Mouse (Mus musculus) liver, adult 2 months (tissue): Measurements from ENCODE around the gene Stxbp3. TPM values are rescaled to one million over a fixed set of nuclear protein-coding genes. Genes with fewer than 3 reads are reported as not detected.

ENCODE experiments used
- DNase-seq: peaks from one replicate; pipeline ENCODE4 v3.0.0-alpha.2; 2011; ENCODE audit warnings: low read depth, low spot score; ENCODE audit errors: extremely low read depth
- H3K27ac ChIP-seq: fragments of 200-500 bp; replicated peaks from 2 replicates; pipeline ENCODE4 v1.5.1; 2012; ENCODE audit warnings: low read depth, mild to moderate bottlenecking, control low read depth, inconsistent platforms, low read length; ENCODE audit not compliant: insufficient read depth
- H3K27me3 ChIP-seq: fragments of 200-500 bp; 2 replicates; pipeline ENCODE4 v1.6.1; 2012; ENCODE audit warnings: mild to moderate bottlenecking, moderate library complexity, low read length, inconsistent platforms; ENCODE audit not compliant: control insufficient read depth, insufficient read depth
- H3K36me3 ChIP-seq: fragments of 200-500 bp; 2 replicates; pipeline ENCODE4 v1.6.1; 2012; ENCODE audit warnings: low read length, inconsistent platforms; ENCODE audit not compliant: control insufficient read depth, insufficient read depth
- H3K4me1 ChIP-seq: fragments of 200-500 bp; 2 replicates; pipeline ENCODE4 v1.6.1; 2011; ENCODE audit warnings: low read length; ENCODE audit not compliant: control insufficient read depth, insufficient read depth
- H3K4me3 ChIP-seq: fragments of 200-500 bp; 2 replicates; pipeline ENCODE4 v1.5.1; 2011; ENCODE audit warnings: low read depth, mild to moderate bottlenecking, control low read depth, low read length, moderate library complexity; ENCODE audit not compliant: insufficient read depth
- H3K79me2 ChIP-seq: fragments of 200-500 bp; 2 replicates; pipeline ENCODE4 v1.6.1; 2012; ENCODE audit warnings: inconsistent platforms, mild to moderate bottlenecking, low read length, moderate library complexity; ENCODE audit not compliant: control insufficient read depth, insufficient read depth
- H3K9ac ChIP-seq: fragments of 200-500 bp; 2 replicates; pipeline ENCODE4 v1.6.1; 2012; ENCODE audit warnings: low read depth, mild to moderate bottlenecking, control low read depth, inconsistent platforms, low read length
- CTCF ChIP-seq: fragments of 200-500 bp; IDR thresholded peaks from 2 replicates; pipeline ENCODE4 v1.5.1; 2011; ENCODE audit warnings: low read depth, low read length, control low read depth
- POLR2A ChIP-seq: fragments of 200-500 bp; IDR thresholded peaks from 2 replicates; pipeline ENCODE4 v1.6.1; 2011; ENCODE audit warnings: low read length, control low read depth; ENCODE audit not compliant: insufficient read depth; ENCODE audit errors: extremely low read depth
- WGBS: fragments of 180-500 bp; shearing (Covaris S2); methylation state at CpG from one replicate; pipeline ENCODE4 v1.1.7; 2018; 5-methylcytosine and 5-hydroxymethylcytosine counted together
- polyA plus RNA-seq: library from polyadenylated mRNA; depleted of rRNA; stranded (reverse); fragments of >200 nt; gene quantifications from 2 replicates; pipeline ENCODE4 v1.2.3, GENCODE M21; 2012
- total RNA-seq: library from RNA; depleted of rRNA; stranded (reverse); fragments of >200 nt; gene quantifications from 2 replicates; pipeline ENCODE4 v1.2.3, GENCODE M21; 2014

The Stxbp3 gene
- total and polyA plus RNA-seq, 2 experiments, result 6.0 to 34.3 TPM

GRCm38 (mm10) chr3:108764976-108765375, 75.3 kb downstream of the Stxbp3 start:
- DNase-seq, result no peak
- no peak overlapping the region for H3K9ac ChIP-seq
- H3K4me1 ChIP-seq, result no peaks in the 10 kb centered on the region
- no peaks in the 10 kb centered on the region for H3K36me3 ChIP-seq
- H3K79me2 ChIP-seq, result no peaks in the 10 kb centered on the region
- H3K4me3 ChIP-seq, result no peak overlapping the region
- H3K27me3 ChIP-seq, result no peaks in the 10 kb centered on the region
- TF ChIP-seq POLR2A (no peak), CTCF (no peak)
- 60% methylated on average over 7 of the region's 7 CpGs for WGBS
- H3K27ac ChIP-seq, result no peak overlapping the region

- Histone ChIP-seq H3K4me1 (no peaks in the 10 kb centered on the region), H3K4me3 (no peak overlapping the region), H3K79me2 (no peaks in the 10 kb centered on the region), H3K27me3 (no peaks in the 10 kb centered on the region), H3K36me3 (no peaks in the 10 kb centered on the region), H3K27ac (no peak overlapping the region), H3K9ac (no peak overlapping the region)
- no peak for DNase-seq
- TF ChIP-seq CTCF (no peak), POLR2A (no peak)
- WGBS, result 80% methylated on average over 2 of the region's 2 CpGs
These were observed 76.6 kb downstream of the Stxbp3 start for GRCm38 (mm10) chr3:108763691-108764090.

DNA sequence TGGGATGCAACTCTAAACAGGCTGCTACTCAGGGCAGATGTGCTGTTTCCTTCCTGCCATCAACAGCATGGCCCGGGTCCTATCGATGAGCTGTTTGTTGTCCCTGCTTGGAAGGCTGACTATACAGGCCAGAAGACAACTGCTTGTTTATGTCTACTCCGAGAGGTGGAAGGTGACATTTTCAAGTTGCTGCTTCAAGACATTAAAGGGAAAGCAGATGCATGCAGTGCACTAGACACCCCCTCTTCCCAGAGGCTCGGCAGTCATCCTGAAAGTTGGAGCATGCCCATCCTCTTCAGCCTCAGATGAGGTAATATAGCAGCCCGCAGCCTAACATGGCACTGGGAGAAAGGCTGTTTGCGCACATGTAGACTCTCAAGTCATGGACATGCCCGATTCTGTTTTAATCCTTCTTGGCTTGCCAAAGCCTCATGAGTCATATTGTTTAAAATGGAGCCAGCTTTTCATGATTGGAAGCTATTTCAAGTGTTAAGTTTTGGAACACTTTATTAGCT, 77.7 kb downstream of the Stxbp3 start:
- no peak overlapping the region for H3K4me3 ChIP-seq
- no peaks in the 10 kb centered on the region for H3K4me1 ChIP-seq
- no peak overlapping the region for H3K9ac ChIP-seq
- TF ChIP-seq POLR2A (no peak), CTCF (no peak)
- 80% methylated on average over 7 of the region's 7 CpGs for WGBS
- H3K27me3 ChIP-seq, result no peaks in the 10 kb centered on the region
- DNase-seq, result no peak
- H3K27ac ChIP-seq, result no peak overlapping the region
- H3K79me2 ChIP-seq, result no peaks in the 10 kb centered on the region
- no peaks in the 10 kb centered on the region for H3K36me3 ChIP-seq

DNA sequence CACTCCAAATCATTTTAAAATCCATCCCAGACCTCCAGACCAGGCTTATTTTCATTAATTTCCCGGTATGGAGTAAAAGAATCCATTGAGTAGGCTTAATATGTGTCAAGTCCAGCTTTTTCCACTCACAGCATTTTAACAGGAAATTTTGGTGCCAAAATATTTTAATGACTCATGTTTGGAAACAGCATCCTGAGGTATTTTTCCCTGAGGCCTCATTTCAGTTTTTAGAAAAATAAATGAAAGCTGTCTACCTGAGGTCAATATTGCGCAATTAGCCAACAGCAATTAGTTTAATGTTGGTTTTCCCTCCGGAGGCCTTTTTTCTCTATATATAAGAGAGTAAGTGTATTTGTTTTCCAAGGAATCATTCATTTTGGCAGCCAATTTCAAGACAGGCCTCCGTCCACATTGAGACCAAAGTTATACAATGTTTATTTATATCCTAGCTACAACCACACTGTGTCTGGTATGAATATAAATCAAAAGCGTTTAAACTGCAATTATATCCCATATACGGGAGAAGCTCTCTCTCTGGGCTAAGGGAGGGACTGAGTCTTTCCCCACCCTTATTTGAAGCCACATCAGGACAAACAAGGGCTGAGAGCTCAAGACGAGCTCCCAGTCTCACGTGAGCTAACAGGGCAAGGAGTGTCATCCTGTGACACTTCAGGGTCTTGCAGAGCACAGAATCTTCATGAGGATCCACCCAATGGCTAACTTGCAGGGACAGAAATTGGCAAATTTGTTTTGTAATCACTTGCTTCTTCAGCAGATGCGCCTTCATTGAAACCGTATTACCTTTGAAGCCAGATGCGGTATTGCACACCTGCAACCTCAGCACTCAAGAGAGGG, 80.5 kb downstream of the Stxbp3 start:
- H3K9ac ChIP-seq, result no peak overlapping the region
- H3K27me3 ChIP-seq, result no peaks in the 10 kb centered on the region
- 71% methylated on average over 11 of the region's 11 CpGs for WGBS
- no peaks in the 10 kb centered on the region for H3K4me1 ChIP-seq
- no peaks in the 10 kb centered on the region for H3K36me3 ChIP-seq
- peak; percentile 10 for DNase-seq
- no peak overlapping the region for H3K4me3 ChIP-seq
- no peak overlapping the region for H3K27ac ChIP-seq
- TF ChIP-seq CTCF (no peak), POLR2A (no peak)
- H3K79me2 ChIP-seq, result no peaks in the 10 kb centered on the region

GRCm38 (mm10) chr3:108757570-108757969, 82.8 kb downstream of the Stxbp3 start:
- Histone ChIP-seq H3K4me3 (no peak overlapping the region), H3K36me3 (no peaks in the 10 kb centered on the region), H3K79me2 (no peaks in the 10 kb centered on the region), H3K27me3 (no peaks in the 10 kb centered on the region), H3K27ac (no peak overlapping the region), H3K9ac (no peak overlapping the region), H3K4me1 (no peaks in the 10 kb centered on the region)
- 86% methylated on average over 9 of the region's 9 CpGs for WGBS
- DNase-seq, result no peak
- TF ChIP-seq POLR2A (no peak), CTCF (no peak)

GRCm38 (mm10) chr3:108756131-108756530, 84.2 kb downstream of the Stxbp3 start:
- H3K4me1 ChIP-seq, result no peaks in the 10 kb centered on the region
- no peaks in the 10 kb centered on the region for H3K36me3 ChIP-seq
- H3K9ac ChIP-seq, result no peak overlapping the region
- H3K27ac ChIP-seq, result no peak overlapping the region
- no peak overlapping the region for H3K4me3 ChIP-seq
- no peak for TF ChIP-seq POLR2A
- TF ChIP-seq CTCF, result no peak
- 86% methylated on average over 1 of the region's 1 CpGs for WGBS
- DNase-seq, result no peak
- no peaks in the 10 kb centered on the region for H3K27me3 ChIP-seq
- H3K79me2 ChIP-seq, result no peaks in the 10 kb centered on the region
